Mouse (Mus musculus) lung, postnatal 10 days (tissue): ENCODE results near the gene Ap1s1.
A peak's percentile ranks its signal among the peaks of the same experiment; 100 is the strongest.

Experiments
- DNase-seq: peaks from one replicate; pipeline ENCODE4 v3.0.0; 2021

The Ap1s1 gene

DNA sequence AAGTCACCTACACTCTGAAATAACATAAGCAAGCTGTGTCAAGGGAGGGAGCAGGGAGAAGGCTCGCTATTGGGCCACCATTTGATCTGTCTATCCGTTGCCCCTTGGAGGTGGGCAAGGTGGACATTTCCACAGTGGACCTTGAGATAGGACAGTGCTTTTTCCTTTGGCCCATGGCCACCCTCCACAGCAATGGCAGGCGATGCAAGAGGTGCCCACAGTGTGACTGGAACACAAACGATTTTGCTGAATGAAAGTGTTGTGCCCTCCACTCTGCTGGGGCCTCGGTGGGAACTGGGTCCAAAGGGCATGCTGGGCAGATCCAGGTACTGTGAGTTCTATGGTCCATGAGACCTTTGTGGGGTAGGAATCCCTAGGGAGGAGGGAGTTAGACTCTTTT is 16.7 kb upstream of the Ap1s1 start:
- DNase-seq = no peak

DNA sequence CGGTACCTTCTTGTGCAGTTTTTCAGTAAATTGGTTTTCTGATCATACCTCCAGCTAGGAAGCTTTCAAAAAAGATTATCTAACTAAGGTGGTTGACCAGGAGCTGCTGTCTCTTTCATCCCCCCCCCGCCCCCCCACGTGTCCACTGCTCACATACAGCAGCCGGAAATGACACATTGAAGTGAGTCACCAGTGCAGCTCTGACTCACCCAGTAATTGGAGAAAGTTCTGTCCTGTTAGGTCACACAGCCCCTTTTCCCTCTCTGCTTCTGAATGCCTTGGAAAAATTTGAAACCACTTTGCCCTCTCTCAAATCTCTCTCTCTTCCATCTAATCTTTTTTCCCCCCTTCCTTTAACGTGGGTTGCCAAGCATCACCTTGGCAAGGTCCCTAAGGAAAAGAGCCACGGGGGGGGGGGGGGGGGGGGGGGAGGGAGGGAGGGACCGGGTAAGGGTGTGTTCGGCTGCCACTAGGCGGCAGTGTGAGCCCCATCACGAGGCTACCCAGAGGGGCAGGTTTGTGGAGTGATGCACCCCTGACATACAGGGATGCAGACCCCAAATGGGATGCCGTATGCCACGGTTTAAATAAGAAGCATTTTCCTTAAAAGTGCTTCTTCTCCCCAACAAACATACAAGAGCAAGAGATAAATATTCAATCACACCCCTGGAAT is 16.0 kb upstream of the Ap1s1 start:
- peak; percentile 78 for DNase-seq

DNA sequence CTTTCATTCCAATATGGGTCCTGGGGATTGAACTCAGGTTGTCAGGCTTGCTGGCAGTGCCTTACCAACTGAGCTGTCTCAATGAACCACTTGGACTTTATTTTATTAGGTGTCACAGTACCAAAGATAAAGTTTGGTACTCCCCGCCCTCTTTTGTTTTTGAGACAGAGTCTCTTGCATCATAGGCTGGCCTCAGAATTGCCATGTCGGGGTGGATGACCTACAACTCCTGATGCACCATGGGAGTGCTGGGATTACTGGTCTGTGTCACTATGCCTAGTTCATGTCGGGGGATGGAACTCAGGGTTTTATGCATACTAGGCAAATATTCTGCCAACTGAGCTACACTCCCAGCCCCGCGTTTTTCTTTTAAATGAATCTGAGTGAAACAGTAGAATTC is 8.9 kb upstream of the Ap1s1 start:
- no peak for DNase-seq

DNA sequence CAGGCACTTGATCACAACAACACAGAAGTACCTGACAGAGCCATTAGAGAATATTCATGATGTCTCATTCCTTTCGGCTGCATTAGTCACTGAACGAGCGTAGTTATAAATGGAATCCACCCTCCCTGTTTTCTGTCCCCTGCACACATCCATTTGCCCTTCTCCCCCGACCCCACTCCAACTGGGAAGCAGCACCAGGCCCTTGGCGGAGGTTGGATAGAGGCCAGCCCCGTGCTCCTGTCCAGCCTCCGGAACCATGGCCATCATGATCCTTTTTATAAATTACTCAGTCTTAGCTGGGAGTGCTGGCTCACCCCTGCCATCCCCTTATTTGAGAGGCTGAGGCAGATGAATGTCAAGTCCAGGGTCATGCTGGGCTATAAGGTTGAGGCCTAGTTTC is 8.4 kb upstream of the Ap1s1 start:
- DNase-seq = no peak

DNA sequence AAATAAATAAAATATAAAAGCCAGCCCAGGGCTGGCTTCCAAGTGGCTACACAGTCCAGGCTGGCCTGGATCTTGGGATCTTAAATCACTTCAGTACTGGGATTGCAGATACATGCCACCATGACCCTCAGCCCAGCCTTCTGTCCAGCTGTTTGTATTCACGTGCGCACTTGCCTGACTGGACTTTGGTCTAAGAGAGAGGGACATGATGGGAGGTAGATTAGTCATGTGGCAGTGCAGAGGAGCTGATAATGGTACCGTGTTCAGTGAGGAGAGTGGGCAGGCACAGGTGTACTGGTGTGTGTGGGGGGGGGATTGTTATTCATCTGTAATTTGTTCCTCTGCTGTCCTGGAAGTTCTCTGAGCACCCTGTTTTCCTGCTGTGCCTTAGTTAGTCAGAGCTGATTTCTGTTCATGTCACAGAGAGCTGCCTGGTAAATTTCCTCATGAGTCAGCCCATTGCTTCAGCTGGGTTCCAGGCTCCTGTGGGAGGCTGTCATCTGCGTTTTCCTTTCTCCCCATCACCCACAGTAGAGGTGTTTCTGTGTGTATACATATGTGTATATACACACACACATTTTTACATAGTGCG is 6.1 kb upstream of the Ap1s1 start:
- DNase-seq = no peak

DNA sequence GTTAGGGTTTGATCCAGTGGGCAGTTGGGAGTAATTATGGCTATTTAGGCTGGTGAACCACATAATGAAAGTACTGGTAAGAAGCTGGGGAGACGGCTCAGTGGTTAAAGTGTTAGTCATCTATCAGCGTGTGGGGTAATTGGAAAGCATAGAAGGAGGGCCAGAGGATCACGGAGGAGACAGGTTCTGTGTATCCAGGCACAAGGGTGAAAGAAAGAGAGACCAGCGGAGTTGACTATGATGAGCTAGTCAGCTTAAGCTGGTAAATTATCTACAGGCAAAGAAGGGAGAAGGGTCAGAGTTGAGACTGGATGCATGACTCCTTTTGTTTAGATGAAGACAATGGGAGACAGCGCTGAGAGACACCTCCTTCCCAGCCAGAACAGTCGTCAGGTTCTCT is 5.2 kb upstream of the Ap1s1 start:
- no peak for DNase-seq

DNA sequence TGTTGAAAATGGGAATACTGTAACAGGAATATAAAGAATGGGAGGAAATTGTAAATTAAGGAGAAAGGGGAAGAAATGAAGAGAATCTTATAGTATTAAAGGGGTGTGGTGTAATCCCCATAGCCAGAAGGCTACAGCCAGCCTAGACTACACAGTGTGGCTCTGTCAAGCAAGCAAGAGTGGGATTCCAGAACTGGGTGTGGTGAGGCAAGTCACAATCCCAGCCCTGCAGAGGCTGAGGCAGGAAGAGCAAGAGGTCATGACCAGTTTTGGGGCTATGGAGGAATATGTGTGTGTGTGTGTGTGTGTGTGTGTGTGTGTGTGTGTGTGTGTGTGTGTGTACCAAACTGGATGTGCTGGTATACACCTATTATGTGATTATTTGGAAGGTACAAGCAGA is 1.1 kb upstream of the Ap1s1 start:
- no peak for DNase-seq

DNA sequence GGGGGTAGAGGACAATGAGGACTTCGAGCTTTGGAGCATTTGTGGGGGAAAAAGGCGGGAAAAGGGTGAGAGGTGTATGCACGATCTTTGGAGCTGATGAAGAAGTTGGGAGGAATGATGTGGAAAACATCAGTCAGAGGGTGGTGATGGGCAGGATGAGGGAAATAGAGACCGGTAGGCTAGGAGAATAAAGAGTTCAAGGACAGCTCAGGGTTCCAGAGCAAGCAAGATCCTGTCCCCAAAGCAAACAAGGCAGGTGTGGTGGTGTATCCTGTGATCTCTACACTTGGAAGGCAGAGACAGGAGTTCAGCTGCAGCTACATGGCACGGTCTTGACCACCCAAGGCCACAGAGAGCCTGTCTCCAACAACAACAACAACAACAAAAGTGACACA is 386 bp upstream of the Ap1s1 start:
- DNase-seq = no peak

DNA sequence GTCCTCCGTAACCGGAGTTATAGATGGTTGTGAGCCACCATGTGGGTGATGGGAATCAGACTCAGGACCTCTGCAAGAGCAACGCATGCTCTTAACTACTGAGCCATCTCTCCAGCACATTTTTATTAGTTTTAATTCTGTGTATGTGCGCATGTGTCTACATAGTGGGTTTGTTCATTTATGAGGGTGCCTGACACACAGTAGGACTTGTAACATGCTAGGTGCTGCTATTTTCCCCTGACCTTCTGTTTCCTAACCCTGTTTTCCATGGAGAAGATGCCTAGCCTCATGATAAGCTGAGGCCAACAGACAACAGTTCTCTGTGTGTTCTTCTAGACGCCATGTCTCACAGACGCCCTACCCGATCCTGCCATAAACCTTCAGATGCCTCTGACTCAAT is 1.9 kb downstream of the Ap1s1 start:
- DNase-seq = no peak

DNA sequence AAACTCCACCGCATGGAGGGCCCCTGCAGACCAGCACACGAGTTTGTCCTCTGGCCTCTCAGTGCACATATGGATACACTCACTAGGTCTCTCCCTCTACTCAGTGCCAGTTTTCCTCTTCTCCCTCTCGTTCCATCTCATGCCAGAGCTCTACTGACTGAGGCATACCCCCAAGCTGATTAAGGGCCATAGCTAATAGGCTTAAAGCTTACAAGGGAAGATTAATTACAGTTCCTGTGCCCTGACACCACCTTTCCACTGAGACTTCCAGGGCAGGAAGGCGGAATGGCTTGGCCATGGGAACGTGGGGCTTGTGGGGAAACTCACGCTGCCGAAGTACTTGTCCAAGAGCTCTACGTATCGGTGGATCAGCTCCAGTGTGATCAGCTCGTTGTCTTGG is 4.5 kb downstream of the Ap1s1 start:
- DNase-seq = no peak

DNA sequence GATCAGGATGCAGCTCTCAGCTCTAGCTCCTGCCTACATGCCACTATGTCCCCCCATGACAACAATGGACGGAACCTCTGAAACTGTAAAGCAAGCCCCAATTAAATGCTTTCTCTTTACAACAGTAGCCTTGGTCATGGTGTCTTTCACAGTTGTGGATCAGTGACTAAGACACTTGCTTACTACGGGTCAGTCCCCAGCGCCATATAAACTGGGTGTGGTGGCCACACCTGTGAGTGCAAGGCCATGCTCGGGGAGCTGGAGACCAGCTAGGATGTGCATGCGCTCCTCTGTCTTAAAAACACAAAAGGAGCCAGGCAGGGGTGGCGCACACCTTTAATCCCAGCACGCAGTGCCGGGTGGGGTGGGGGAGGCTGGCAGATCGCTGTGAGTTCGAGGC is 6.5 kb downstream of the Ap1s1 start:
- DNase-seq = no peak

DNA sequence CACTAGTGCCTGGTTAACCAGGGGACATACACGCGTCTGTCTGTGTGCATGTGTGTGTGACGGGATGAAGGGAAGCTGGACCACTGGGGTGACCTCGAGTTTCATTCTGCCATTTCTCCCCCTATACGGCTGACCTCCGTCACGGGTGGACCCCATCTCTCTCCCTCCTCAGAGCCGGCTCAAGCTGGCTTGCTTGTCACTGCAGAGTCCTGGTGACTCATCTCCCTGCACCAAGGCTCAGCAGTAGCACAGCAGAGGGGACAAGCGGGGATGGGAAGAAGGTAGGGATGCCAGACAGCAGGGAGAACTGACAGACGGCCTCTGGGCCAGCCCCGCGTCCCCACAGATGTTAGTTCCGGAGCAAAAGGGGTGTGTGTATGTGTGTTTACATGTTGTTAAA is 9.7 kb downstream of the Ap1s1 start:
- DNase-seq = no peak

DNA sequence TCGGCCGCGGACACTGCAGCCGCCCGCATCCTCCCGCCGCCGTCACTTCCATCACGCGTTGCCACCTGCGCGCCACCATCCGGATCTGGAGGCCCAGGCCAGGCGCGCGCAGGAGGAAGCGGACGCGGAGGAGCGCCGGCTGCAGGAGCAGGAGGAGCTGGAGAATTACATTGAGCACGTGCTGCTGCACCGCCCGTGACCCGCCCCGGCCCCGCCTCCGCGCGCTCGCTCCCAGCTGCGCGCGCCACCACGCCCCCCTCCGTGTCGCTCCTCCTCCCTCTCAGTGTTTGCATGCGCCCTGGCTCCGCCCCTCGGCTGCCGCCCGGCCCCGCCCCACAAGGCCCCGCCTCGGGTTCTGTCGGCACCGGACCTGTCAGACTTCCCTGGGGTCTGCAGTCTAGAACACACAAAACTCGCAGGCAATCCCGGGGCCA is 13.3 kb downstream of the Ap1s1 start:
- peak; percentile 94 for DNase-seq

DNA sequence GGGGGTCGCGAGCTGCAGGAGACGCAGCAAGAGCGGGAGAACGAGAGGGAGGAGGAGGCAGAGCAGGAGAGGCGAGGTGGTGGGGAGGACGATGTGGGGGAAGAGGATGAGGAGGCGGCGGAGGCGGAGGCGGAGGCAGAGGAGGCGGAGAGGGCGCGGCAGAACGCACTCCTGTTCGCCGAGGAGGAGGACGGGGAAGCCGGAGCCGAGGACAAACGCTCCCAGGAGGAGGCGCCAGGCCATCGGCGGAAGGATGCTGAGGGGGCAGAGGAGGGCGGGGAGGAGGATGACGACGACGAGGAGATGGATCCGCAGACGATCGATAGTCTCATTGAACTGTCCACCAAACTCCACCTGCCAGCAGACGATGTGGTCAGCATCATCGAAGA is 13.9 kb downstream of the Ap1s1 start:
- DNase-seq = peak; percentile 24

DNA sequence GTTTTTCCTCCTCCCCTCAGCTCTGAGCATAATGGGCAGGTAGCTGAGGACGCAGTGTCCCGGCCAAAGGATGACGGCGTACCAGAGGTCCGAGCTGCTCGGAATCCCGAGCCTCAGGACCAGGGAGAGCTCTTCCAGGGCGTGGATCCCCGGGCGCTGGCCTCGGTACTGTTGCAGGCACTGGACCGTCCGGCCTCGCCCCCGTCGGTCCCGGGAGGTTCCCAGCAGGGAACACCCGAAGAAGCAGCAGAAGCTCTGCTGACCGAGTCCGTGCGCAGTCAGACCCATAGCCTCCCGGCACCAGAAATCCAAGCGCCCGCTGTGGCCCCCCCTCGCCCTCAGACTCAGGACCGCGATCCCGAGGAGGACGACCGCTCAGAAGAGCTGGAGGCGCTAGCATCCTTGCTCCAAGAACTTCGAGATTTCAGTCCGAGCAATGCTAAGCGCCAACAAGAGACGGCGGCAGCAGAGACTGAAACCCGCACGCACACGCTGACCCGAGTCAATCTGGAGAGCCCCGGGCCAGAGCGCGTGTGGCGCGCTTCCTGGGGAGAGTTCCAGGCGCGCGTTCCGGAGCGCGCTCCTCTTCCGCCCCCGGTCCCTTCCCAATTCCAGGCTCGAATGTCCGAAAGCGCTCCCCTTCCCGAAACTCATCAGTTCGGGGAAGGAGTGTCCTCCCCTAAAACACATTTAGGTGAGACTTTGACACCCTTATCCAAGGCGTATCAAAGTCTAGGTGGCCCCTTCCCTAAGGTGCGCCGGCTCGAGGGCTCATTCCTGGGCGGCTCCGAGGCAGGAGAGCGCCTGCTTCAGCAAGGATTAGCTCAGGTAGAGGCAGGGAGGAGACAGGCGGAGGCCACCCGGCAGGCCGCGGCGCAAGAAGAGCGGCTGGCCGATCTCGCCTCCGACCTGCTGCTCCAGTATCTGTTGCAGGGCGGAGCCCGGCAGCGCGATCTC is 14.6 kb downstream of the Ap1s1 start:
- DNase-seq = peak; percentile 63

DNA sequence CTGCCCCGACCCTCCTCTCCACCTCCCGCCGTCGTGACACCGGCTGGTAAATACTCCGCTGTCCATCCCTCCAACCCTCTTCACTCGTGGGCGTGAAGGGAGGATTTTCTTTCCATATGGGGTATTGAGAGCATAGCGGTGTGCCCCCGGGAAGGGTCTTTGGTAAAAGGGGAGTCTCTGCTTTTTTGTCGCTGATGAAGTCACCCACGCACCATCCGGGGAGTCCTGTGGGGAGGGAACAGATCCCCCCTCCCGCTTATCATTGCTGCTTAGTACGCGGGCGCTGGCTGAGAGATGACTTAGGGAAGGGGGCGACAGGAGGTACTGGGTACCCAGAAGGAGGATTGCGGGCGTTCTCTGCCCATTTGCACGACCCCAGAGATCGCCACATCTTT is 15.5 kb downstream of the Ap1s1 start:
- DNase-seq = no peak

DNA sequence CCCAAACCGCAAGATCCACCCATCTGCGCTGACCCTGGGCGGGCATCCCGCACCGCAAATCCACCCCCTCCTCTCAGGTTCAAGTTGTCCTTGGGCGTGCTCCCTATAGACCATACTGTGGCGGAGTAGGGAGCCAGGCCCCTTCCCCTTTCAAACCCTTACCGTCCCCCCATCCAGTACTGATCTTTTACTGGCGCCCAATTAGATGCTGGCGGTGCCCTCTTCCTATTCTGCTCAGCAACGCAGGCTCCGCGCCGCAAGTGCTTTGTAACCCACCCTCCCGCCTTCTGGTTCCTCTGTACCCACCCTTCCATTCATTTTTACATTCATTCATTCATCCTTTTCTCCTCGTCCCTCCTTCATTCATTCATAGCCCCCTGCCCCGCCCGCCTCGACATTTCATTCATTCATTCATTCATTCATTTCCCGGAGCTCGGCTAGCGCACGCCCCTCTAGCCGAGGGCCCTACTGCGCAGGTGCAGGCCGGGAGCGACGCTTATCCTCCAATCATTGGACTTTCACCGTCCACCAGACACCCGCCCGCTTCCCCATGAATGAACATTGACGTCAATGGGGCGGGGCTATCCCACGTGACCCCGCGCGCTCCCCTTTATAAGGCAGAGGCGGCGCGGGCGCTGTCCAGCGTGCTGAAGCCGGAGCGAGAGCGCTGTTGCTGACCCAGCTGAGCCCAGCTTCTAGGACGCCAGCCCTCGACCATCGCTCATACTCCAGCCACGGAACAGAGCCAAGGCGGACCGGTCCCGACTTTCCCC is 16.1 kb downstream of the Ap1s1 start:
- DNase-seq = peak; percentile 97

DNA sequence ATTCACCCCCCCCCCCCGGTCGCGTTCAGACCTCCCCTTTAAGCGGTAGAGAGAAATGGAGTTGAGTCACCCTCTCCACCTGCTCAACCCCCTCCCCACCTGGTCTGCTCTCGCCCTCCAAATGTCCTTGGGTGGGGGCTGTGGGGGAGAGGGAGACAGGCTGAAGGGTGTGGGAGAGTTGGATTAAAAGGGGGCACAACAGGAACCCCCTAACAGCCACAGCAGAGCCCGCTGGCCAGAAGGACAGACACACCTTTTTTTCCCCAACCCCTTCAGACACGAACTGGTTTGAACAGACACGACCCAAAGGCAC is 16.7 kb downstream of the Ap1s1 start:
- DNase-seq = no peak

DNA sequence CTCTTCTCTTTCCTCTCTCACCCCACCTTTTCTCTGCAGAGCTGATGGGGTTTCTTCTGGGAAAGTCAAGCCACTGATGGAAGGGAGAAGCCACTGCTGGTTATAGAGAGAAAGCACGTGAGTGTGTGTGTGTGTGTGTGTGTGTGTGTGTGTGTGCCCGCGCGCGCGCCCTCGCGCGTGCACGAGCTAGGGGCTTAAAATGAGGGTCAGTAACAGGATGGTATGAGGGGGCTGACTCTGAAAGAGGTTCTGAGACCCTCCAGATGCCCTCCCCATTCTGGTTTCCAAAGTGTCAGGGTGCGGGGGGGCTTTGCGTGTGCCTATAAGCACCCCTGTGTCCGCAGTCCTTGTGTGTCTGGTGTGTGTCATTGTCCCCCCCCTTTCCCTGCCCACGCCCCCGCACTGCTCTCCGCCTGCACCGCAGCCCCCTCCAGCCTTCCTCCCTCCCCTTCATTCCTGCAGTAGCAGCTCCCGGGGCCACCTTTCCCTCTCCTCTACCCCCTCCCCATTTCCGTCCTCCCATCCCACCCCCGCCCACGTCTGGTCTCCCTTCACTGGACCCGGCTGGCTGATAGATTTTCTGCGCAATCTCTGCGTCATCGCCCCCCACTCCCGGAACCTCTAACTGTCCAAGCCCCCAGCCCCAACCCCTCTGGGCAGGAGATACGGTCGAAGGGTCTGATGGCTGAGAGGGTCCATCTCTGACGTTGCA is 17.2 kb downstream of the Ap1s1 start:
- DNase-seq = no peak

DNA sequence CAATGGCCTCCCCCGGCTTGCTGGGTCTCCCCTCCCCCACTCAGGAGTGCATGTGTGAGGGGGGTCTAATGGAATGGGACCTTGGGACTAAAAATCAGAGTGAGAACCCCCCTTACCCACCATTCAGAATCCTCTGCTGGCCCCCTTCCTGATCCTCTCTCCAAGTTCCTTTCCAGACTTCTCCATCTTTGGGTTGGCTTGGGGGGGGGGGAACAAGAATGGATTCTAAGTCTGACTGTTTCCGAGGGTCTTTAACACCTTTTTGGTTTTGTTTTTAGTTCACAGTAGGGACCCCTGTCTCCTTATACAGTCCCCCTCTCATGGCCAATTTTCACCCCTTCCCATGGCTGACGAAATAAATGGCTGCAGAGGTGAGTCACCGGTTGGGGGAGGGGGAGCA is 19.8 kb downstream of the Ap1s1 start, which contains the start of gene Vgf:
Vgf (plus strand) TSS at position 301 of the 400 bp plus-strand sequence.
- DNase-seq = no peak

DNA sequence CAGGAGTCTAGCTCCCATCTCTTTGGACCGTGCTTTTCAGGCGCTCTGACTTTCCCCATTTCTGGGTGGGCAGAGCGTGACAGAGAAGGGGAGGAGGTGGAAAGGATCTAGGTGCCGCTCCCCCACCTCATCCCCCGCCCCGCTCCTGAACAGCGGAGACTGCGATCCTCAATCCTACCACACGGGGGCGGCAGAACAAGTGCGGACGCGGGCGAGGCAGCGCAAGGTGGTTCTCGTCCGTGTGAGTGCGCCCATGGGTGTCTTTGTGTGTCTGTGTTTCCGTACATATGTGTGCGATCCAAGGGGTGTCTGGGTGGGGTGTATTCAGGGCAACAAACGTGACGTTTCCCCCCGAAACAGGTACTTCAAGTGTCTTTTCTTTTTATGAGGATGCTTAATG is 20.8 kb downstream of the Ap1s1 start:
- DNase-seq = peak; percentile 85

DNA sequence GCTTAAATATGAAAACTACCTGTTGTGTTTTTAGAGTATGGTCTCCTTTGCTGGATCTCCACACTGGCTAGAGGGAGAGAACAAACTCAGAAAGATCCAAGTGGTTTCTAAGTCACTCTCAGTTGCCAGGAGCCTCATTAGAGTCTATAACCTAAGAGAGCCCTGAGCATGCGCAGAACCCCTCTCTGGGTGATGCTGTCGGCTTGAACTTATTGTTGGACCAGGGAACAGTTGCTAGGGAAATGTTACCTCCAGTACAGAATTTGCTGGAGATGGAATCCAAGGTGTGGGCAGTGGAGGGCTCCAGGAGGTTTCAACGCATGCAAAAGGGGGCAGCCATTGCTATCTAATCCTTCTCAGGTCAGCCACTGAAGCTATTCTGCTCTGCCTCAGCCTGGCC is 21.6 kb downstream of the Ap1s1 start:
- DNase-seq = no peak

DNA sequence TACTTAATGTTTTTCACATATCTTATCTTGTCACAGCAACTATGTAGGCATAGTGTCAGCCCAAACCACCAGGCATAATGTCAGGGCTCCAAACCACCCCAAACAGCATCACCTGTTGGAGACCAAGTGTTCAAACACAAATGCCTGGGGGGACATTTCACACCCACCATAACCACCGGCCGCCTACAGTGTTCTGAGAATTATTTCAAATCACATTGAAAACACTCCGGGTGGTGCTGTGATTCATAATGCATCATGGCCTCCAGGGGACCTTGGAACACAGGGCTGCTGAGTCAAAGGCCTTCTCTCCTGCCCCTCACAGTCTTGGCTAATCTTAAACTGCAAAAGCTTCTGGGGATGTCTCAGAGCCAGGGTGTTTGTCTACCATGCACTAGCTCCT is 30.0 kb downstream of the Ap1s1 start:
- DNase-seq = no peak
